Mouse (Mus musculus): ENCODE results near the gene 4933402N03Rik. TPM values are rescaled to one million over a fixed set of nuclear protein-coding genes. Genes with fewer than 3 reads are reported as not detected.

Gene 4933402N03Rik
- polyA plus RNA-seq (2012; rRNA removed): not detected in 2 replicates
- polyA plus RNA-seq (2014; fragmentation: Nextera tagmentation; extraction: Ambion mirVana): not detected in 2 replicates

DNA sequence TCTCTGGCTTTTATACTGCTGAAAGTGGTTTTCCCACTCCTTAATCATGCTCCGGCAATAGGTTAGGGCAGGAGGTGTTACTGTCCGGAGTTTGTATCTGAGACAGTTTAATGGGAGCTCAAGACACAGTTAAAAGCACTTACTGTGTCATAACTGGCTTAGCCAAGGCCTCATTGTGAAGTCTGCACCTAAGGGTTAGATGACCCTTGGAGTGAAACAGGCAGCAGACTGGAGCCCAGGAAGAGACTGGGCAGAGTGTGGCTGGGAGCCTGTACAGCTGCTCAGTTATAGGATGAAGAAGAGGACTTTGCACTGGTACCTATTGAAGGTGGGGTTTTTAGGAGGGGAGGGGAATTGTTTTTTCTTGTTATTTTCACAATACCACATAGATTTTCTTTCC, at the start of gene 4933402N03Rik:
Gene 4933402N03Rik (minus strand): TSS at position 101 of the 400 bp plus-strand sequence.
- WGBS: 72% methylated on average over 2 of the region's 2 CpGs
- Histone ChIP-seq H3K36me3 (ENCODE audit: control insufficient read depth, insufficient read depth, low read length) (no peaks in the 10 kb centered on the region), H3K4me2 (replicated peaks; ENCODE audit: low read depth, low read length, severe bottlenecking) (no peak within 1 kb of the TSS), H3K27ac (replicated peaks; ENCODE audit: low read depth, low read length) (no peak within 1 kb of the TSS), H3K9ac (ENCODE audit: low read depth, low read length, severe bottlenecking) (no peak within 1 kb of the TSS), H3K4me1 (ENCODE audit: control insufficient read depth, insufficient read depth, low read length) (no peaks in the 10 kb centered on the region), H3K27me3 (ENCODE audit: control insufficient read depth, insufficient read depth, low read length) (no peaks in the 10 kb centered on the region), H3K4me3 (replicated peaks; ENCODE audit: low read length) (no peak within 1 kb of the TSS), H3K9me3 (ENCODE audit: control insufficient read depth, low read length) (no peaks in the 10 kb centered on the region)
- DNase-seq (ENCODE audit: low spot score) (no peak), ATAC-seq (ENCODE audit: low FRiP score, low read depth) (no peak)
- TF ChIP-seq POLR2A (IDR thresholded peaks at IDR 0.05; ENCODE audit: borderline replicate concordance, extremely low read depth, insufficient read depth, insufficient read length): no peak

DNA sequence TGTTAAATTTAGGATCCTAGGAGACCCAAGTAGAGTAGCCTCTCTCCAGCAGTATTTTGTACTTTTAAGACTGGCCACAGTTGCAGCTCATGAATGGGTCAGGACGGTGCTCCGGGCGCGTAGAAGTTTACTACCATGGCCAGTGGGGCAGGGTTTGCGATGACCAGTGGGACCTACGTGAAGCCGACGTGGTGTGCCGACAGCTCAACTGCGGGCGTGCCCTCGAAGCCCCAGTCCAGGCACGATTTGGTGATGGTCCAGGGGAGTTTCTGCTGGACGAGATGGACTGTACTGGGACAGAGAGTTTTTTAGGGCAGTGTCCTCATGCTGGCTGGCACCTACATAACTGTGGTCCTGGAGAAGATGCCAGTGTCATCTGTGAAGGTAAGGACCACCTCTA, 41.9 kb upstream of the 4933402N03Rik start:
- no peaks in the 10 kb centered on the region for H3K9me3 ChIP-seq (ENCODE audit: control insufficient read depth, low read length)
- 96% methylated on average over 14 of the region's 14 CpGs for WGBS
- DNase-seq (ENCODE audit: low spot score): no peak

DNA sequence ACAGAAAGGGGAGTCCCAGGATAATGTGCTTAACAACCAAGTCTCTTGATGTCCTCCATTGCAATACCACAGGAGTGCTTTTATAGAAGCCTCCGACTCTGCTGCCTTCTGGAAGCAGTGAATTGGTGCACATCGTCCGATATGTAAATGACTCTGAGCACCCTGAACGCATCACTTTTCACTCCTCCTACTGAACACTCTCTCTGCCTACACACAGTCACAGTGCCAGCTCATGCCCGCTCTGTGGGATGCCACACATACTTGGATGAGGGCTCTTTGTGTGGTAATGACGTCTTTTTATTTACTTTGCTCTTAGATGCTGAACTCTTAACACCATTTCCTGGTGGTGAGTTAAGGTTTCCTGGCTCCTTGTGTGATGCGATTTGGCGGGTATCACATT, 40.9 kb upstream of the 4933402N03Rik start:
- DNase-seq (ENCODE audit: low spot score) (no peak), ATAC-seq (ENCODE audit: low FRiP score, low read depth) (no peak)
- Histone ChIP-seq H3K36me3 (ENCODE audit: control insufficient read depth, insufficient read depth, low read length) (no peaks in the 10 kb centered on the region), H3K4me1 (ENCODE audit: control insufficient read depth, insufficient read depth, low read length) (no peaks in the 10 kb centered on the region), H3K4me3 (replicated peaks; ENCODE audit: low read length) (no peak overlapping the region), H3K4me2 (replicated peaks; ENCODE audit: low read depth, low read length, severe bottlenecking) (no peak overlapping the region), H3K27me3 (ENCODE audit: control insufficient read depth, insufficient read depth, low read length) (no peaks in the 10 kb centered on the region), H3K9me3 (ENCODE audit: control insufficient read depth, low read length) (no peaks in the 10 kb centered on the region), H3K9ac (ENCODE audit: low read depth, low read length, severe bottlenecking) (no peak overlapping the region), H3K27ac (replicated peaks; ENCODE audit: low read depth, low read length) (no peak overlapping the region)
- TF ChIP-seq POLR2A (IDR thresholded peaks at IDR 0.05; ENCODE audit: borderline replicate concordance, extremely low read depth, insufficient read depth, insufficient read length): no peak
- 73% methylated on average over 8 of the region's 8 CpGs for WGBS

More for the DNA sequence above, 41.9 kb upstream of the 4933402N03Rik start:
- Histone ChIP-seq H3K36me3 (ENCODE audit: control insufficient read depth, insufficient read depth, low read length) (no peaks in the 10 kb centered on the region), H3K4me2 (replicated peaks; ENCODE audit: low read depth, low read length, severe bottlenecking) (no peak overlapping the region), H3K27ac (replicated peaks; ENCODE audit: low read depth, low read length) (no peak overlapping the region), H3K4me1 (ENCODE audit: control insufficient read depth, insufficient read depth, low read length) (no peaks in the 10 kb centered on the region), H3K9ac (ENCODE audit: low read depth, low read length, severe bottlenecking) (no peak overlapping the region), H3K27me3 (ENCODE audit: control insufficient read depth, insufficient read depth, low read length) (no peaks in the 10 kb centered on the region), H3K4me3 (replicated peaks; ENCODE audit: low read length) (no peak overlapping the region)
- no peak for ATAC-seq (ENCODE audit: low FRiP score, low read depth)
- TF ChIP-seq POLR2A (IDR thresholded peaks at IDR 0.05; ENCODE audit: borderline replicate concordance, extremely low read depth, insufficient read depth, insufficient read length): no peak

DNA sequence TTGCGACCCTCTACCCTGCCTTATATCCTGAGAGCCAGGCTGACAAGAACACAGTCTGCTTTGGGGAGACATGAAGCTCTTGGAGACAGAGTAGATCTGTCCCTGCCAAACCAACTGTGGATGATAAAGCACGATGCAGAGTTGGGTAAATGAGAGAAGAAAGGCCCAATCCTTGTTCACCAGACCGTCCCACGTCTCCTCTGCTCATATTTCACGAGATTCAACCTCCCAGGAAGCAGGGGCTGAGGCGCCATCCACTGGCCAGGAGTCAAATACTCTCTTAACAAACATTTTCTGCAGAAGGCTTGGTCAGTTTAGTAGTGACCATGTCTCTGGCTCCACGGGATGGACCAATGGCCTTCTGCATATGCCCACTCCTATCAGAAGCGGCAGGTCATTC, 38.2 kb upstream of the 4933402N03Rik start:
- no peak for ATAC-seq (ENCODE audit: low FRiP score, low read depth)
- H3K27me3 ChIP-seq (ENCODE audit: control insufficient read depth, insufficient read depth, low read length): no peaks in the 10 kb centered on the region
- no peak overlapping the region for H3K27ac ChIP-seq (replicated peaks; ENCODE audit: low read depth, low read length)
- H3K9ac ChIP-seq (ENCODE audit: low read depth, low read length, severe bottlenecking): no peak overlapping the region
- no peaks in the 10 kb centered on the region for H3K9me3 ChIP-seq (ENCODE audit: control insufficient read depth, low read length)
- no peak overlapping the region for H3K4me3 ChIP-seq (replicated peaks; ENCODE audit: low read length)
- no peaks in the 10 kb centered on the region for H3K4me1 ChIP-seq (ENCODE audit: control insufficient read depth, insufficient read depth, low read length)
- no peak overlapping the region for H3K4me2 ChIP-seq (replicated peaks; ENCODE audit: low read depth, low read length, severe bottlenecking)
- 65% methylated on average over 8 of the region's 8 CpGs for WGBS
- no peak for TF ChIP-seq POLR2A (IDR thresholded peaks at IDR 0.05; ENCODE audit: borderline replicate concordance, extremely low read depth, insufficient read depth, insufficient read length)
- no peaks in the 10 kb centered on the region for H3K36me3 ChIP-seq (ENCODE audit: control insufficient read depth, insufficient read depth, low read length)
- no peak for DNase-seq (ENCODE audit: low spot score)

DNA sequence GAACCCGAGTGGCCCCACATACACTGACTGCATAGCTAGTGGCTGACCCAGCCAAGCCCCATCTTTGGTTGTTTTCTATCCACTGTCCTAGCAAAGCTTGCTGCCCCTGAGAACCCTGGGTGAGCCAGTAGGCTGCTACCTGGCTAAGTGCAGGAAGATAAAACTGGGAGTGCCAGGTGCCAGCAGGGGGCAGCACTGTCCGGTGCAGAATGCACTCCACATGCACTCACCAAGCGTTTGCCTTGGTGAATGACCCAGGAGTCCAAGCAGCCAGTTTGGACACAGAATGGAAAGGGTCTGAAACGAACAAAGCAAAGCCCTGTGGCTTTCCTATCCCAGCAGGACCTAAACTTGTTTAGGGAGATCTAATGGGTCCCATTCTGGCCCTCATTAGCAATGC, 36.6 kb upstream of the 4933402N03Rik start:
- H3K36me3 ChIP-seq (ENCODE audit: control insufficient read depth, insufficient read depth, low read length): no peaks in the 10 kb centered on the region
- H3K9ac ChIP-seq (ENCODE audit: low read depth, low read length, severe bottlenecking): no peak overlapping the region
- H3K27me3 ChIP-seq (ENCODE audit: control insufficient read depth, insufficient read depth, low read length): no peaks in the 10 kb centered on the region
- no peaks in the 10 kb centered on the region for H3K9me3 ChIP-seq (ENCODE audit: control insufficient read depth, low read length)
- 41% methylated on average over 4 of the region's 4 CpGs for WGBS
- no peak overlapping the region for H3K4me2 ChIP-seq (replicated peaks; ENCODE audit: low read depth, low read length, severe bottlenecking)
- H3K4me1 ChIP-seq (ENCODE audit: control insufficient read depth, insufficient read depth, low read length): no peaks in the 10 kb centered on the region
- TF ChIP-seq POLR2A (IDR thresholded peaks at IDR 0.05; ENCODE audit: borderline replicate concordance, extremely low read depth, insufficient read depth, insufficient read length): no peak
- no peak for ATAC-seq (ENCODE audit: low FRiP score, low read depth)
- DNase-seq (ENCODE audit: low spot score): no peak
- no peak overlapping the region for H3K4me3 ChIP-seq (replicated peaks; ENCODE audit: low read length)
- no peak overlapping the region for H3K27ac ChIP-seq (replicated peaks; ENCODE audit: low read depth, low read length)

DNA sequence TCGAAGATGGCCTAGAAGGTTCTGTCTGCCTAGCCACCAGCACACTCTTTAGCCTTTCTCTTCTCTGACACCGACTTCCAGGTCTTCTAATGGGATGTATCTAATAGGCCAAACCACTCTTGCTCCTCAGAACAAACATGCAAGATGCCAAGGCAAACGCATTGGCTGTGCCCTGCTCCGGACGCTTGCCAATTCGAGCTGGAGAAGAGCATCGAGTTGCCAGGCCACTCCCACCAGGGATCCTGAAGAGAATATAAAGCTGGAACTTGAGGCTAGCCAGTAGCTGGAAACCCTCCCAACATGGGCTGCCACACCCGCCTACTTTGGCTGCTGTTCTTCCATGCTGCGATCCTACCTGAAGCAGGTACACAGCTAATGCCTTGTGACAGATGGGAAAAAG, 28.0 kb upstream of the 4933402N03Rik start, which contains the start of gene 5430419D17Rik:
Gene 5430419D17Rik (plus strand): TSS at position 282 of the 400 bp plus-strand sequence.
- Histone ChIP-seq H3K4me3 (replicated peaks; ENCODE audit: low read length) (no peak within 1 kb of the TSS), H3K27ac (replicated peaks; ENCODE audit: low read depth, low read length) (no peak within 1 kb of the TSS), H3K27me3 (ENCODE audit: control insufficient read depth, insufficient read depth, low read length) (no peaks in the 10 kb centered on the region), H3K4me2 (replicated peaks; ENCODE audit: low read depth, low read length, severe bottlenecking) (no peak within 1 kb of the TSS), H3K9ac (ENCODE audit: low read depth, low read length, severe bottlenecking) (no peak within 1 kb of the TSS), H3K36me3 (ENCODE audit: control insufficient read depth, insufficient read depth, low read length) (no peaks in the 10 kb centered on the region), H3K4me1 (ENCODE audit: control insufficient read depth, insufficient read depth, low read length) (no peaks in the 10 kb centered on the region), H3K9me3 (ENCODE audit: control insufficient read depth, low read length) (no peaks in the 10 kb centered on the region)
- DNase-seq (ENCODE audit: low spot score) (no peak), ATAC-seq (ENCODE audit: low FRiP score, low read depth) (no peak)
- 87% methylated on average over 9 of the region's 9 CpGs for WGBS
- no peak for TF ChIP-seq POLR2A (IDR thresholded peaks at IDR 0.05; ENCODE audit: borderline replicate concordance, extremely low read depth, insufficient read depth, insufficient read length)
